Mouse (Mus musculus) kidney, adult 2 months (tissue): ENCODE measurements around the gene Olah. TPM values are rescaled to one million over a fixed set of nuclear protein-coding genes. Genes with fewer than 3 reads are reported as not detected.
A peak's percentile ranks its signal among the peaks of the same experiment; 100 is the strongest.
"Not testable (repeated sequence)": the region's sequence is repeated elsewhere in the genome, so short reads cannot be mapped to it uniquely, and the experiment has no call there.

Experiments
- DNase-seq: peaks from one replicate; pipeline ENCODE4 v3.0.0; 2021
- H3K27ac ChIP-seq: fragments of 200-500 bp; 2 replicates; pipeline ENCODE4 v1.5.1; 2012; ENCODE audit warnings: low read depth, low read length, control low read depth, inconsistent platforms; ENCODE audit not compliant: insufficient read depth
- H3K27me3 ChIP-seq: fragments of 200-500 bp; replicated peaks from 2 replicates; pipeline ENCODE4 v1.6.1; 2012; ENCODE audit warnings: mild to moderate bottlenecking, moderate library complexity, low read length, inconsistent platforms; ENCODE audit not compliant: control insufficient read depth, insufficient read depth
- H3K36me3 ChIP-seq: fragments of 200-500 bp; 2 replicates; pipeline ENCODE4 v1.6.1; 2012; ENCODE audit warnings: mild to moderate bottlenecking, moderate library complexity, low read length, inconsistent platforms; ENCODE audit not compliant: control insufficient read depth, insufficient read depth
- H3K4me1 ChIP-seq: fragments of 200-500 bp; 2 replicates; pipeline ENCODE4 v1.6.1; 2011; ENCODE audit warnings: low read length; ENCODE audit not compliant: control insufficient read depth, insufficient read depth
- H3K4me3 ChIP-seq: fragments of 200-500 bp; 2 replicates; pipeline ENCODE4 v1.5.1; 2011; ENCODE audit warnings: mild to moderate bottlenecking, low read depth, low read length, control low read depth; ENCODE audit not compliant: insufficient read depth
- CTCF ChIP-seq: fragments of 200-500 bp; conservative IDR thresholded peaks from 2 replicates; pipeline ENCODE4 v1.5.1; 2011; ENCODE audit warnings: low read depth, mild to moderate bottlenecking, control low read depth, low read length, moderate library complexity, mixed read lengths; ENCODE audit not compliant: insufficient read depth, insufficient read length
- POLR2A ChIP-seq: fragments of 200-500 bp; IDR thresholded peaks from one replicate; pipeline ENCODE4 v1.6.1; 2011; ENCODE audit warnings: low read depth, low read length, control low read depth
- WGBS: fragments of 180-500 bp; shearing (Covaris S2); methylation state at CpG from one replicate; pipeline ENCODE4 v1.1.7; 2018; 5-methylcytosine and 5-hydroxymethylcytosine counted together
- polyA plus RNA-seq: library from polyadenylated mRNA; depleted of rRNA; stranded (reverse); fragments of >200 nt; gene quantifications from 2 replicates; pipeline ENCODE4 v1.2.3, GENCODE M21; 2012; rRNA removed

Gene Olah
- polyA plus RNA-seq = not detected in 2 replicates

GRCm38 (mm10) chr2:3397110-3397509 lies at the start of gene Olah:
Gene Olah (minus strand): TSS chr2:3397210.
- DNase-seq, H3K27me3 ChIP-seq, H3K36me3 ChIP-seq, H3K4me1 ChIP-seq, H3K27ac ChIP-seq, H3K4me3 ChIP-seq: not testable (repeated sequence)
- WGBS = 68% methylated on average over 10 of the region's 10 CpGs

GRCm38 (mm10) chr2:3445984-3446383 lies 49.0 kb upstream of the Olah start:
- DNase-seq = no peak
- no peaks in the 10 kb centered on the region for H3K36me3 ChIP-seq
- no peaks in the 10 kb centered on the region for H3K4me1 ChIP-seq
- no peak for TF ChIP-seq CTCF
- no peak for TF ChIP-seq POLR2A
- WGBS = 49% methylated on average over 4 of the region's 4 CpGs
- H3K4me3 ChIP-seq = no peak overlapping the region
- H3K27me3 ChIP-seq = no peaks in the 10 kb centered on the region
- H3K27ac ChIP-seq = no peak overlapping the region

GRCm38 (mm10) chr2:3444206-3444605 lies 47.2 kb upstream of the Olah start:
- Histone ChIP-seq H3K27ac (no peak overlapping the region), H3K27me3 (no peaks in the 10 kb centered on the region), H3K4me1 (no peaks in the 10 kb centered on the region), H3K36me3 (no peaks in the 10 kb centered on the region; the same call in 1 of the 2 replicates), H3K4me3 (no peak overlapping the region)
- TF ChIP-seq POLR2A (no peak), CTCF (no peak)
- no peak for DNase-seq
- 80% methylated on average over 7 of the region's 7 CpGs for WGBS

GRCm38 (mm10) chr2:3437956-3438355 lies 40.9 kb upstream of the Olah start:
- TF ChIP-seq POLR2A (no peak), CTCF (no peak)
- no peak overlapping the region for H3K4me3 ChIP-seq
- 80% methylated on average over 7 of the region's 7 CpGs for WGBS

GRCm38 (mm10) chr2:3435369-3436061 lies 38.5 kb upstream of the Olah start:
- no peaks in the 10 kb centered on the region; the same call in 1 of the 2 replicates for H3K36me3 ChIP-seq
- WGBS = 88% methylated on average over 6 of the region's 6 CpGs
- TF ChIP-seq POLR2A (no peak), CTCF (no peak)

More at GRCm38 (mm10) chr2:3437956-3438355, 40.9 kb upstream of the Olah start:
- Histone ChIP-seq H3K4me1 (no peaks in the 10 kb centered on the region), H3K27me3 (no peaks in the 10 kb centered on the region), H3K36me3 (no peaks in the 10 kb centered on the region; the same call in 1 of the 2 replicates), H3K27ac (no peak overlapping the region)
- DNase-seq = no peak

GRCm38 (mm10) chr2:3430956-3431355 lies 33.9 kb upstream of the Olah start:
- DNase-seq = no peak
- TF ChIP-seq POLR2A (no peak), CTCF (no peak)
- Histone ChIP-seq H3K4me3 (no peak overlapping the region), H3K27ac (no peak overlapping the region), H3K27me3 (no peaks in the 10 kb centered on the region), H3K4me1 (no peaks in the 10 kb centered on the region), H3K36me3 (no peaks in the 10 kb centered on the region)
- 83% methylated on average over 9 of the region's 9 CpGs for WGBS

More at GRCm38 (mm10) chr2:3435369-3436061, 38.5 kb upstream of the Olah start:
- no peak for DNase-seq
- Histone ChIP-seq H3K4me1 (no peaks in the 10 kb centered on the region), H3K27me3 (no peaks in the 10 kb centered on the region), H3K27ac (no peak overlapping the region), H3K4me3 (no peak overlapping the region)

GRCm38 (mm10) chr2:3424579-3424910 lies 27.5 kb upstream of the Olah start:
- TF ChIP-seq CTCF = no peak
- no peak for TF ChIP-seq POLR2A
- peak overlapping the region; percentile 87 for H3K4me3 ChIP-seq
- H3K27ac ChIP-seq = no peak overlapping the region
- no peaks in the 10 kb centered on the region for H3K4me1 ChIP-seq
- H3K27me3 ChIP-seq = no peaks in the 10 kb centered on the region
- 1% methylated on average over 9 of the region's 10 CpGs for WGBS
- no peak for DNase-seq
- no peaks in the 10 kb centered on the region for H3K36me3 ChIP-seq
